Comparison of ENCODE assay signal across 24 mouse cellular contexts in the genomic region with DNA sequence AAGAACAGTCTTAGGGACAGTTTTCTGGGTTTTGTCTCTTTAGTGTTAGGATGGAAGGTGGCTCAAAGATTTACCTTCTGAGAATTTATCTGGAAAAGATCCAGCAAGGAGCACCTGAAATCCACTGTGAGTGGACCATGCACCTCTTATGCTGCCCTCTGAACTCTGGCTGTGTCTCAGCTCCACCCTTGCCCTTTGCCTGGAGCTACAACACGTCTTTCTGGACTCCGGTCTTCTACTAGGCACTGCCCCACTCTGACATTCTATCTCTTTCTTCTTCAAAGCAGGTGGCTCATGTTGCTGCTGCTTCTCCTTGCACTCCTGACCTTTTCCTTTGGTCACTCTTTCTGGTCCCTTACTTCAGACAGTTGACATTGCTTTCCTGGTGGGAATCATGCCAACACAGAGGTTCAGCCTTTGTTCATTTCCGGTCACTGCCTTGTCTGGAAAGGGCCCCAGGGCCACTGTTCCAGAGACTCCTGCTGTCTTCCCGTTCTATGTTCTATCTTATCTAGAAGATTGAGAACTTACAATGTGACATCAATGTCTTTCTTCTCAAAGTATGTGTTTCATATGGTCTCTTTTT. TPM values are rescaled to one million over a fixed set of nuclear protein-coding genes. Genes with fewer than 3 reads are reported as not detected.
DNase-seq lines count a peak whose midpoint lies in the region; ATAC-seq and TF ChIP-seq lines count a peak whose summit lies in the region.
"Had no signal": no experiment of that assay in that cellular context is flagged by ENCODE, and none has a peak within 500 bp of the region (broad histone marks: within the 10 kb centered on the region; RNA-seq: fewer than 3 reads in every experiment).

No protein-coding gene starts in this region.

- no peak overlapping the region for H3K4me2 ChIP-seq in kidney, embryonic 14.5 days (replicated peaks; ENCODE audit: low read depth, low read length)
- H3K4me2 ChIP-seq in intestine, postnatal 0 days (replicated peaks; ENCODE audit: low read depth), result no peak overlapping the region
- H3K4me2 ChIP-seq: embryonic facial prominence, embryonic 15.5 days; heart, embryonic 13.5 days; hindbrain, embryonic 12.5 days had no signal

- ATAC-seq in kidney, embryonic 14.5 days (ENCODE audit: low FRiP score, low TSS enrichment), result no peak
- ATAC-seq in intestine, postnatal 0 days, result peak; percentile 88
- ATAC-seq: forebrain, embryonic 14.5 days had no signal

- WGBS in kidney, adult 2 months, result 25% methylated on average over 4 of the region's 4 CpGs
- 36% methylated on average over 4 of the region's 4 CpGs for WGBS in kidney, embryonic 14.5 days
- WGBS in intestine, postnatal 0 days, result 31% methylated on average over 4 of the region's 4 CpGs
- 41% methylated on average over 4 of the region's 4 CpGs for WGBS in lung, adult 2 months

- H3K9ac ChIP-seq in kidney, embryonic 14.5 days (ENCODE audit: low read depth, low read length), result no peak overlapping the region
- no peak overlapping the region for H3K9ac ChIP-seq in intestine, postnatal 0 days (ENCODE audit: low read depth, low read length)
- H3K9ac ChIP-seq: embryonic facial prominence, embryonic 15.5 days; heart, embryonic 13.5 days; hindbrain, embryonic 12.5 days had no signal

- no peak for TF ChIP-seq POLR2A in kidney, adult 2 months (IDR thresholded peaks at IDR 0.05; ENCODE audit: low read depth, low read length)
- no peak for TF ChIP-seq POLR2A in lung, adult 2 months (IDR thresholded peaks at IDR 0.05; ENCODE audit: borderline replicate concordance, extremely low read depth, low read depth, low read length)

- no peaks in the 10 kb centered on the region for H3K9me3 ChIP-seq in kidney, embryonic 14.5 days (ENCODE audit: control insufficient read depth, low read length)
- H3K9me3 ChIP-seq in intestine, postnatal 0 days (ENCODE audit: control insufficient read depth), result no peaks in the 10 kb centered on the region
- H3K9me3 ChIP-seq: embryonic facial prominence, embryonic 15.5 days; forebrain, embryonic 10.5 days; heart, embryonic 13.5 days; hindbrain, embryonic 12.5 days had no signal

- H3K36me3 ChIP-seq in kidney, adult 2 months (ENCODE audit: control insufficient read depth, insufficient read depth, low read length), result no peaks in the 10 kb centered on the region
- H3K36me3 ChIP-seq in kidney, embryonic 14.5 days (ENCODE audit: control insufficient read depth, insufficient read depth, low read length), result no peaks in the 10 kb centered on the region
- H3K36me3 ChIP-seq in intestine, postnatal 0 days (ENCODE audit: control insufficient read depth, insufficient read depth), result no peaks in the 10 kb centered on the region
- H3K36me3 ChIP-seq: embryonic facial prominence, embryonic 15.5 days; forebrain, embryonic 10.5 days; heart, embryonic 13.5 days; hindbrain, embryonic 12.5 days had no signal

- no peaks in the 10 kb centered on the region for H3K27me3 ChIP-seq in kidney, adult 2 months (replicated peaks; ENCODE audit: control insufficient read depth, insufficient read depth, low read length)
- H3K27me3 ChIP-seq in kidney, embryonic 14.5 days (ENCODE audit: control insufficient read depth, insufficient read depth, low read length), result no peaks in the 10 kb centered on the region
- no peaks in the 10 kb centered on the region for H3K27me3 ChIP-seq in intestine, postnatal 0 days (replicated peaks; ENCODE audit: control insufficient read depth, insufficient read depth, low read length)
- H3K27me3 ChIP-seq: embryonic facial prominence, embryonic 15.5 days; heart, embryonic 13.5 days; hindbrain, embryonic 12.5 days had no signal

- H3K27ac ChIP-seq in kidney, adult 2 months (ENCODE audit: insufficient read depth, low read depth, low read length), result 0 out of 2 replicates have a peak overlapping the region, but pooled peaks have one; percentile 5
- no peak overlapping the region for H3K27ac ChIP-seq in kidney, embryonic 14.5 days (ENCODE audit: low read depth, low read length)
- H3K27ac ChIP-seq in intestine, postnatal 0 days (ENCODE audit: low read depth, low read length), result peak overlapping the region; percentile 54; the same call in 1 of the 2 replicates
- H3K27ac ChIP-seq: embryonic facial prominence, embryonic 15.5 days; forebrain, embryonic 10.5 days; gastrocnemius, adult 2 months; heart, embryonic 13.5 days; hindbrain, embryonic 12.5 days had no signal

- no peak overlapping the region for H3K4me3 ChIP-seq in kidney, adult 2 months (ENCODE audit: insufficient read depth, low read depth, low read length)
- H3K4me3 ChIP-seq in kidney, embryonic 14.5 days (ENCODE audit: low read length), result no peak overlapping the region
- no peak overlapping the region for H3K4me3 ChIP-seq in intestine, postnatal 0 days (ENCODE audit: low read depth, low read length)
- H3K4me3 ChIP-seq in lung, adult 2 months (replicated peaks; ENCODE audit: extremely low read depth, low read depth, low read length), result no peak overlapping the region
- H3K4me3 ChIP-seq: embryonic facial prominence, embryonic 15.5 days; erythroblast, embryonic 14.5 days; forebrain, embryonic 10.5 days; gastrocnemius, adult 2 months; heart, embryonic 13.5 days; hindbrain, embryonic 12.5 days had no signal

- DNase-seq in kidney, adult 2 months, result peak; percentile 60
- peak; percentile 32 to 35 for DNase-seq in kidney, postnatal 36 days
- no peak for DNase-seq in kidney, adult 11 months
- no peak for DNase-seq in spleen, postnatal 36 days (ENCODE audit: low spot score in 2 of 2)
- DNase-seq in lung, adult 2 months, result no peak
- DNase-seq: adrenal gland, adult 2 months; cerebellum, adult 11 months; cerebellum, adult 8-10 months; cerebellum, postnatal 14 days; embryo, embryonic 11 days; gastrocnemius, adult 2 months; gastrocnemius, postnatal 25 days; heart, postnatal 4 days had no signal

- H3K4me1 ChIP-seq in kidney, adult 2 months (ENCODE audit: control insufficient read depth, insufficient read depth, low read length), result peaks cover 4% of the 10 kb centered on the region; the same call in 1 of the 2 replicates
- no peaks in the 10 kb centered on the region for H3K4me1 ChIP-seq in kidney, embryonic 14.5 days (ENCODE audit: control insufficient read depth, insufficient read depth, low read length)
- H3K4me1 ChIP-seq in intestine, postnatal 0 days (replicated peaks; ENCODE audit: control insufficient read depth, insufficient read depth, low read length), result no peaks in the 10 kb centered on the region
- no peaks in the 10 kb centered on the region for H3K4me1 ChIP-seq in lung, adult 2 months (ENCODE audit: control insufficient read depth, insufficient read depth, low read length)
- H3K4me1 ChIP-seq: embryonic facial prominence, embryonic 15.5 days; forebrain, embryonic 10.5 days; heart, embryonic 13.5 days; hindbrain, embryonic 12.5 days had no signal

- TF ChIP-seq CTCF in kidney, adult 2 months (conservative IDR thresholded peaks at IDR 0.05; ENCODE audit: insufficient read depth, insufficient read length, low read depth, low read length), result no peak
- no peak for TF ChIP-seq CTCF in intestine, postnatal 0 days (IDR thresholded peaks at IDR 0.05; ENCODE audit: low read depth)
- no peak for TF ChIP-seq CTCF in lung, adult 2 months (IDR thresholded peaks at IDR 0.05; ENCODE audit: insufficient read depth, low read length)

RNA-seq across cellular contexts. Expression of a gene that starts 4.8 kb away (rescaled TPM):
- 41.0 and 47.1 TPM in 2 replicates for polyA plus RNA-seq in kidney, adult 2 months (2012; rRNA removed)
- 64.1 and 127 TPM in 2 replicates for polyA plus RNA-seq in kidney, embryonic 14.5 days (2014; fragmentation: Nextera tagmentation; extraction: Ambion mirVana)
- 39.4 and 41.8 TPM in 2 replicates for polyA plus RNA-seq in intestine, postnatal 0 days (2015; fragmentation: Nextera tagmentation; extraction: Ambion mirVana)
- 70.7 and 88.3 TPM in 2 replicates for polyA plus RNA-seq in lung, adult 2 months (2012; rRNA removed)

RNA-seq across cellular contexts. Expression of a gene that starts 21.0 kb away (rescaled TPM):
- polyA plus RNA-seq in kidney, adult 2 months (2012; rRNA removed), result not detected in 2 replicates
- polyA plus RNA-seq in kidney, embryonic 14.5 days (2014; fragmentation: Nextera tagmentation; extraction: Ambion mirVana), result not detected in 2 replicates
- polyA plus RNA-seq in intestine, postnatal 0 days (2015; fragmentation: Nextera tagmentation; extraction: Ambion mirVana), result 0.37 and 1.3 TPM in 2 replicates
- not detected in 2 replicates for polyA plus RNA-seq in lung, adult 2 months (2012; rRNA removed)
- polyA plus RNA-seq: adrenal gland, adult 2 months; brain, embryonic 14.5 days; embryonic facial prominence, embryonic 11.5 days; embryonic facial prominence, embryonic 15.5 days; erythroblast, embryonic 14.5 days; forebrain, embryonic 10.5 days; forebrain, embryonic 14.5 days; heart, embryonic 13.5 days; heart, postnatal 0 days; hindbrain, embryonic 12.5 days had no signal

RNA-seq across cellular contexts. Expression of a gene that starts 41.9 kb away (rescaled TPM):
- polyA plus RNA-seq in kidney, adult 2 months (2012; rRNA removed), result 5.1 and 6.6 TPM in 2 replicates
- 4.8 and 8.0 TPM in 2 replicates for polyA plus RNA-seq in kidney, embryonic 14.5 days (2014; fragmentation: Nextera tagmentation; extraction: Ambion mirVana)
- polyA plus RNA-seq in intestine, postnatal 0 days (2015; fragmentation: Nextera tagmentation; extraction: Ambion mirVana), result 5.3 and 6.8 TPM in 2 replicates
- polyA plus RNA-seq in lung, adult 2 months (2012; rRNA removed), result 8.0 and 9.3 TPM in 2 replicates

RNA-seq across cellular contexts. Expression of a gene that starts 42.5 kb away (rescaled TPM):
- polyA plus RNA-seq in kidney, adult 2 months (2012; rRNA removed), result 0.05 and 0.12 TPM in 2 replicates
- not detected in 2 replicates for polyA plus RNA-seq in kidney, embryonic 14.5 days (2014; fragmentation: Nextera tagmentation; extraction: Ambion mirVana)
- polyA plus RNA-seq in intestine, postnatal 0 days (2015; fragmentation: Nextera tagmentation; extraction: Ambion mirVana), result not detected in 2 replicates
- 0.09 TPM in 1 of 2 replicates, not detected in the other for polyA plus RNA-seq in lung, adult 2 months (2012; rRNA removed)
- polyA plus RNA-seq: adrenal gland, adult 2 months; embryonic facial prominence, embryonic 11.5 days; embryonic facial prominence, embryonic 15.5 days; erythroblast, embryonic 14.5 days; forebrain, embryonic 14.5 days; heart, embryonic 13.5 days; heart, postnatal 0 days; hindbrain, embryonic 12.5 days had no signal

RNA-seq across cellular contexts. Expression of a gene that starts 46.8 kb away (rescaled TPM):
- 303 and 332 TPM in 2 replicates for polyA plus RNA-seq in kidney, adult 2 months (2012; rRNA removed)
- polyA plus RNA-seq in kidney, embryonic 14.5 days (2014; fragmentation: Nextera tagmentation; extraction: Ambion mirVana), result 283 and 293 TPM in 2 replicates
- polyA plus RNA-seq in intestine, postnatal 0 days (2015; fragmentation: Nextera tagmentation; extraction: Ambion mirVana), result 289 and 307 TPM in 2 replicates
- 377 and 390 TPM in 2 replicates for polyA plus RNA-seq in lung, adult 2 months (2012; rRNA removed)

Comparison
In these comparisons a context has a peak if more than half of its experiments do, and no peak if none do; other contexts are left out.
1. DNase-seq: peak in kidney, adult 2 months (single experiment) and kidney, postnatal 36 days (2 of 2); none in kidney, adult 11 months (single experiment), spleen, postnatal 36 days (0 of 2) and lung, adult 2 months (single experiment).